Mouse (Mus musculus) heart, adult 11 months (tissue): ENCODE results near the gene Vdr.
"Not testable (repeated sequence)": the region's sequence is repeated elsewhere in the genome, so short reads cannot be mapped to it uniquely, and the experiment has no call there.

Source experiments
- DNase-seq: peaks from one replicate; pipeline ENCODE4 v3.0.0; 2022

The Vdr gene

DNA sequence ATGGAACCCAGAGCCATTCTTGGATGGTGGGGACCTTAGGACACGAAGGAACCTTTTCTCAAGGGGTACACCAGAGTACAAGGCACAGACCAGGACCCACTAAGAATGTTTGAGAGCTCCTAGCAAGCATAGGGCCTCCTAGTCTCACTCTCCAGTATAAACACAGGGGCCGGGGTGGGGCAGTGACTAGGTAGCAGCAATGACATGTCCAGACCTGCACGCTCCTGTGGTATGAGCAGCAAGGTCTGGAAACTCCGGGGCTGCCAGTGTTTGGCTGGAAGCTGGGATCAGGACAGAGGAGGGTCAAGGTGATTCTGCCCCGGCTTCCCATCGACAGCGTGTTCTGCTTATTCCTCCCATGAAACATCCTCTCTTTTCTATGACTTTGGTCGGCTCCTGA lies 34.6 kb downstream of the Vdr start:
- DNase-seq: no peak

DNA sequence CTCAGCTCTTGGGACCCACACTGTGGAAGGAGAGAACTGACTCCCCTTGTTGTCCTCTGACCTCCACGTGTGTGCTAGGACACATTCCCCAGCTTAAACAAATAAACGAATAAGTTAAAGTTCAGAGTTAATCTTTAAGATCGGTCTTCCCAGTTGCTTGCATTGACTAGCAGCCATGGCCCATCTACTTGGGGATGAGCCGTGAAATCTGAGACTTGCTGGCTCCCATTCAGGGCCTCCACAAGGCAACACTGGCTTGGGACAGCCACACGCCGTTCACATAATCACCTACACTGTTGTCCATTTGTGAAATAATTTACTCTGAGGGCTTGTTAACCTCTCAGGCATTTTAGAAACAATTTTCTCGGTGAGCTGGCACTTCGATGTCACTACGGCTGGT lies 36.7 kb downstream of the Vdr start:
- no peak for DNase-seq

DNA sequence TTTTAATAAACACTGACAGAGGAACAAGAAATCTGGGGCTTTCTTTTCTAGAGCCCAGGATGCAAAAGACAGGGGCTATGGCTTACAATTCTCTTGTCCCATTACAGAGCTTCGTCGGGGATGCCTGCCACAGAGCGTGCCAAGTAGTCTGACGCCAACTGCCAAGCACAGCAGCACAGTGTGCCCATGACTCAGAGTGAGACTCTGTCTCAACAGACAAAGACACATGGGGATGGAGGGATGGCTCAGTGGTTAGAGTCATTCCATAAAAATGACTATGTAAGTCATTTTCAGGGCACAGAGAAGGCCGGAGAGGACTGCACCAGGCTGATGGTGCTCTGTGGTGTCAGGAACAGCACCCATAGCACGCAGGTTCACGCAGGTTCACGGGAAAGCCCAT lies 38.3 kb downstream of the Vdr start:
- DNase-seq: no peak

DNA sequence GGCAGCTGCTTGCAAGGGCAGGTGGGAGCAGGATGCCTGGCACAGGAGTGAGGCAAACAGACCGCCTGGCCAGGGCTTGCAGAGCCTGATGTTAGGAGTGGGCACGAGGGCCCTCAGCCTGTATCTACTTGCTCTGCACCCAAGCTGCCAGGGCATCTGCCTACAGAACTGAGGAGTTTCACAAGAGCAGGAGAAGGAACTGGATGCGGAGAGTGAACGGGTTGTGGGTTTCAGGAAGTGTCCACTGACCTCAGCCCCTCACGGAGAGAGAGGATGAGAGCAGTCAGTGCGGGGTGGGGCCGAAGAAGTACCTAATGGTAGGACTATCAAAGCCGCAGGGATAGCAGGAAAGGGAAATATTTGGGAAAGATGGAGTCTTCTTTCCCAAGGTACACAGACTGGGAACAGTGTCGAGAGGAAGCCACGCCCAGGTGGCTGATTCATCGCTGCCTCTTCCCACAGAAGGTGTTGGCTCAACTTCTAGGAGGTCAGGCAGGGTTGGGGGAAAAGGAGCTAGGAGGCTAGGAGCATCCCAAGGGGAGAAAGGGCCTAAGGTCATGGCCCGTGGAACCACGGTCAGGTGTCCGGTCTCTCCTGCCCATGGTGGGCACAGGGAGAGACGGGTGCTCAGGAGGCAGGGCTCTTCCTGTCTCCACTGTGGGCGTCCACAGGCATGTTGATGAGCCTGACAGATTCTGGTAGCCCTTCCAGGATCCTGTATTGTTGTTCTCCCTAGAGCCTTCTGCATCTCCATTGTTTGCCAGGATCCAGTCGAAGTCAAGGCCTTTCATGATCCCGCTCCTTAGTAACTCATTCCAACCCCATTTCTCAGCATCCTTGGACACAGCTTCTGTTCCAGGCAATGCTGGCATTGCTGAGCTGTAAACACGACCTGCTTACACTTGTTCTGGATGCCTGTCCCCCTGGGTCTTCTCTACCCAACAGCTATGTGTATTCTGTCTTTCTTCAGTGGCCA lies 39.1 kb downstream of the Vdr start:
- no peak for DNase-seq

GRCm38 (mm10) chr15:97870116-97870515 lies 40.3 kb downstream of the Vdr start:
- DNase-seq: not testable (repeated sequence)

DNA sequence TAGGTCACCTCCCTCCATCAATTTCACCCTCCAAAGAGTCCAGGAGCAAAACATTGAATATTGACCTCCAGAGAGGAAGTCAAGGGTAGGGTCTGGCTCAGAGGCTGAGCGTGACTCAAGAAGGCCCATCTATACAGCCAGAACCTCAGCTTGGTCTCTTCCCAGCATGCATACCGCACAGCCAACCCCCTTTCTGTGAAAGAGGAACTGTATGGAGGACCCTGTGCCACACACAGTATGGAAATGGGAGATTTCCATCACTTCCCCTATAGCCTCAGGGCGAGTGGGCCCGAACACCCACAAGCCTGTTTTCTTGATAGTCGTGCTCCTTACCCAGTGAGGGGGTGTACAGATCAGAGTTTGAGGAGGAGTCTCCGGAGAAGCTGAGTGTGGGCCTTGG lies 41.4 kb downstream of the Vdr start:
- DNase-seq: no peak

DNA sequence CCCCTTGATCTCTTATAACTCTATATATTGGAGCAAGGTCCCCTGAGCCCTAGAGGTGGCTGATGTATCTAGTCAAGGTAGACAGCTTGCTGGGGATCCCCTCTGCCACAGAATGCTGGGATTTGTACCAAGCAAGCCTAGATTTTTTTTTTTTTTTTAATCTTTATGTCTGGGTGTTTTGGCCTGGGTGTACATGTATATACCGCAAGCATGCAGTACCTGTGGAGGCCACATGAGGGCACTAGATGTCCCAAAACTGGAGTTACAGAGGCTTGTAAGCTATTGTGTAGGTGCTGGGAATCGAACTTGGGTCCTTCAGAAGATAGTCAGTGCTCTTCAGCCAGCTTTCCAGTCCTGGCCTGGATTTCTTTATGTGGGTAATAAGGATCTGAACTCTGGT lies 44.4 kb downstream of the Vdr start:
- no peak for DNase-seq

DNA sequence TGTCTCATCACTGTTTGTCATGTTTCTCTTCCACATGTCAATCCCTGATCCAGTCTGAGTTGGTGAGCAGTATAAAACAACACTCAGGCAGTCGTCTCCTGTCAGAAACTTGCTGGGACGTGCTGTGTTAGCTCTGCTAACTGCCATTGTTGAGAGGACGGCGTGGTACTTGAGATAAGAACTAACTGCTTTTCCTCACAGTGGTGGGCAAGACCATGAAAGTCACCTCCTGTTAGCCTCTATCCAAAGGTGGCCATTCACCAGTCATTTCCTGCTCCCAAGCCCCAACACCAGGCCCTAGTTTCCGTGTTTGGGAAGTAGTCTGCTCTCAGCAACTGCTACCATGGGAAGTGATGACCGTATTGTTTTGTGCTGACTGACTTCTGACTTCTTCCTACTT lies 45.3 kb downstream of the Vdr start:
- no peak for DNase-seq

GRCm38 (mm10) chr15:97864361-97865045 lies 45.9 kb downstream of the Vdr start:
- no peak for DNase-seq

DNA sequence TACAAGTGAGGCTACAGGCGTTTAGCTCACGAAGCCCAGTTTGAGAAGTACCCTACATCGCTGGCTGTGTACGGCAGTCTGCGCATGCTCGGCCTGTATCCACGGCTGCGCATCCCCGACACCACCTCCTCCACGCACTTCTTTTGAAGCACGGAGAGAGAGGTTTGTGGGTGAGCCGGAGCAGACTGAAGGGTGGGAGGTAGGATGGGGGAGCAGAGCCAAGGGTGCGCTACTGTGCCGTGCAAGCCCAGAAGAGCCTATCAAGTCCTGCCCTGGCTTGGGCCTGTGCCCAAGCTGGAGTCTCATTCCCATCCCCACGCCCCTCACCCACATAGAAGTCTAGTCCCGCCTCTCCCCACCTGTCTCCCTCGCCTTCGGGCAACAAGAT lies 46.9 kb downstream of the Vdr start:
- DNase-seq: peak; percentile 84

GRCm38 (mm10) chr15:97862881-97863493 lies 47.4 kb downstream of the Vdr start:
- no peak for DNase-seq

DNA sequence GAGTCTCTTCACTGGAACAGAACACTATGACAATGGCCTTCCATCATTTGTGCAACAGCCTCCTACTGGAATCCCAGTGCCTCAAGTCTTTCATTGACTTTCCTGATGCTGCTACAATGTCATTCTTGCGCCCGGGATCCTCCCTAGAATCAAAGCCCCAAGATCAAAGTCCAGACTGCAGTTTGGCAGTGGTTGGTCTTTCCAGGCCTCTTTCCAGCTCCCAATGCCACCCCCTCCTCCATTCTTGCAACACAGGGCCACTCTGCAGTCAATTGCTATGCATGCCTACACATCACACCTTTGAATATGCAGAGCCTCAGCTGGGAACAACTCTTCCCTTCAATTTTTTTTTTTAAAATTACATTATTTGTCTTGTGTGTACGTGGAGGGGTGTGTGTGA lies 50.1 kb downstream of the Vdr start:
- no peak for DNase-seq

- DNase-seq: no peak
These were observed 52.0 kb downstream of the Vdr start for GRCm38 (mm10) chr15:97858431-97858830.

DNA sequence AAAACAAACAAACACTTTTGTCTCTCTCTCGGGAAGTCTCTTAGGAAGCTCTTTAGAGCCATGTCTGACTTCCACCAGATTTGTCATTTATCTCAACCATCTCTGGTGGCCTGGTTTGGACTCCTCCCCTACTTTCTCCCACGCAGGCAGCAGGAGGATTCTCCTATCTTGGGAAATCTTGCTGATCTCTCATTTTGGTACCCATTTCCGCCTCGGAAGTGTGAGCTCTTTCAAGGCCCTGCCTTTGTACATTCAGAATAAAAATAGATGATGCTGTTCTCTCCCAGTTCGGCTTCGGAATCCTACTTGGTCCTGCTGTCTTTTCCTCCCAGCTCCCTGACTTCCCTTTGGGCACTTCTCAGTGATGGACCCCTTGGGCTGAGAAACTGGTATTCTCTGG lies 55.9 kb downstream of the Vdr start:
- DNase-seq: no peak

DNA sequence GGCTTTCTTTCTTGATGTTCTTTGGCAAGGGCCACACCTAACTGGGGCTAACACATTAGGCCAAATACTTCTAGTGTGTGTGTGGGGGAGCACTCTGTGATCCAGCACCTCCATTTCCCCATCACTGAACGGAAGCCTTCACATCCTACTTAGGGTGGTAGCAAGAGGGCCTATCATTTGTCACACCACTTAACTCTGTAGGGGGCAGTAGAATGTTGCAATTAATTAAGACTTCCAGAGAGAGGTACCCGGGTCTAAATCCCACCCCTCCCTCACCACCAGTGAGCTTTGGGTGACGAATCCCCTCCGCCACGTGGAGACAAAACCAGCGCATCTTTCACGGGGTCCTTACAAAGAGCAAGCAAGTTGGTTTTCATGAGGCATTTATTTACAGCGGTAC lies 56.4 kb downstream of the Vdr start:
- DNase-seq: no peak

DNA sequence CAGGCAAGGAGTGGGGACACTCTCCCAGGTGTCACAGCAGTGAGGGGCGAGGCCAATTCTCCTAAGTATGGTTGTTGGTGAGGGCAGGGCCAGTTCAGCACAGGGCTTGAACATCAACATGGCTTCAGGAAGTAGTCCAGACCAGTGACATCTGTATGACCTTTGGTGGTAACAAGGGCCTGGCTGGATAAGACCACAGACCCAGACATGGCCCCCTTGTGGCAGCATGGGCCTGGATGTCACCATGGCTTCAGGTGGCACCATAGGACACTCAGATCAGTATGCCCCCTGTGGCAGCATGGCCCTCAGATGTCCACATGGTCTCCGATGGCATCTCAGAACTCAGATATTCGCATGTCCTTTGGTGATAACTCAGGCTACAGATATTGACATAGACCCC lies 58.1 kb downstream of the Vdr start:
- DNase-seq: peak; percentile 87

GRCm38 (mm10) chr15:97851011-97851410 lies 59.4 kb downstream of the Vdr start:
- no peak for DNase-seq

- peak; percentile 91 for DNase-seq
These were observed 60.0 kb downstream of the Vdr start for GRCm38 (mm10) chr15:97850441-97850840.

GRCm38 (mm10) chr15:97849116-97849911 lies 61.1 kb downstream of the Vdr start:
- peak; percentile 98 for DNase-seq

- DNase-seq: no peak
These were observed 62.6 kb downstream of the Vdr start for GRCm38 (mm10) chr15:97847866-97848265.

- no peak for DNase-seq
These were observed 63.1 kb downstream of the Vdr start for GRCm38 (mm10) chr15:97847285-97847684.

GRCm38 (mm10) chr15:97846121-97846882 lies 64.1 kb downstream of the Vdr start:
- no peak for DNase-seq
